Mouse (Mus musculus) MN1 (cell line): ENCODE data around the gene Bad.
"Not testable (repeated sequence)": the region's sequence is repeated elsewhere in the genome, so short reads cannot be mapped to it uniquely, and the experiment has no call there.

Source experiments
- DNase-seq: peaks from one replicate; pipeline ENCODE4 v3.0.0-alpha.2; 2016; ENCODE audit warnings: low spot score

Bad gene

DNA sequence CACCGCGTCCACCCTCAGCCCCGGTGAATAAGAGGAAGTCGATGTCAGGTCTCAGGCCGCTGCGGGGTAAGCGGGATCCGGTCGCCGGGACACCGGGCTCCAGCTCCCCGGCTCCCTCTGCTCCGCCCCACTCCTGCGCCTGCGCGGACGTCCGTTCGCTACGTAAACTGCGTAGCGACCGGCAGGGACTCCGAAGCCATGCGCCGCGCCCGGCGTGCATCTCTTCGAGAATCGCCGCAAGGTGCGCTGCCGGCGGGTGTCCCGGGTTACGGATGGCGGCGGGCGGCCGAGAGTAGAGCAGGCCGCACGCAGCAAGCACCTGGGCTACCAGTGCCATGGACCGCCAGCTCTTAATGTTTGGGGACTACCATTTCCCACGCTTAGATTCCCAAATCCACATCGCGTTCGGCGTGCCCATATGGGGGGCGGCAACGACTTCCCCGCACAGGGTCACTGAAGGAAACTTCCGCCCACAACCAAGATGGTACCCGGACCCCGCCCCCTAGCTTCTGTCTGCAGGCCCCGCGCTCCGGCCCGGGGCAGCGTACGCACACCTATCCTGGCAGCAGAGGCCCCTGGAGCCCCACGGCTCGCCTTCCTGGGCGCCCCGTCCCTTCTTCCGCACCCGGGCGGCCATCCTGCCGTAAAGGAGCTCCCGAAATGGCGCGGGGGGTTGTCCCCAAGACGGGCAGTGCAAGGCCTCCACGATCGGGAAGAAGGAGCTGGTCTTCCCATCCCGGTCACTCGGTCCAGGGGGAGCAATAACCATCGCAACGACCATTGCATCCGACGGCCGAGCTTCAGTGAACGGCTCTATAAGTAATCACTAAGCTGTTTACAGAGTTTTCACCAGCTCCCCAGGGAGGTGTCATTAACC, at the start of gene Bad:
TSS of gene Bad (plus strand) at position 490 of the 877 bp plus-strand sequence.
- peak; percentile 89 for DNase-seq

GRCm38 (mm10) chr19:6892512-6892911, 49.1 kb upstream of the Bad start:
- DNase-seq, result no peak

GRCm38 (mm10) chr19:6893731-6894451, 47.8 kb upstream of the Bad start:
- no peak for DNase-seq

DNA sequence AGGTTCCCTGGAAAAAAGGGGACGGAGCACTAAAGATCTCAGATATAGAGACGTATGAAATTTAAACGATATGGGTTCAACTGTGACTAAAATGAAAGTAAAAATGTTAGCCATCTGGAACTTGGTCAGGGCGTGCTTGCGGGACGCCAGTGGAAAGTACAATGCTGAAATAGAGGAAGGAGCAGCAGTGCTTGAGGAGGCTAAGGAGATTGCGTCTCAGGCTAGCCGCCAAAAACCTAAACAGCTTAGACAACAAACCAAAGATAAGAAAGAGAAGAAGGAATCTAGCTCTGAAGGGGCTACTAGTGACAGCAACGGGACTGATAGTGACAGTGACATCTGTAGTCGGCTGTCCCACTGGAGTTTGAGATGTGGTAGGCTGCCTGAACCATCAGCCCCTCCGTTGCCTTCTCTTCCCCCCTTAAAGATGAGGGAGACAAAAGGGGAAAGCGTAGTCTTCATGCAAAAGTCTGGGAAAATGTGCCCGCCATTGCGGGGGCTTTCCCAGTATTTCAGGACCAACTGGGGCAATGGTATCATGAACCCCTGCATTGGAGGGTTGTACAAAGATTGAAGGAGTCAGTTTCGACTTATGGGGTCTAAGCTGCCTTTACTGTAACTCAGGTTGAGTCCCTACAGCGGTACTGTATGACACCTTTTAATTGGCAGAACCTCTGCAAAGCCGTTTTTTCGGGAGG, 45.9 kb upstream of the Bad start:
- not testable (repeated sequence) for DNase-seq

DNA sequence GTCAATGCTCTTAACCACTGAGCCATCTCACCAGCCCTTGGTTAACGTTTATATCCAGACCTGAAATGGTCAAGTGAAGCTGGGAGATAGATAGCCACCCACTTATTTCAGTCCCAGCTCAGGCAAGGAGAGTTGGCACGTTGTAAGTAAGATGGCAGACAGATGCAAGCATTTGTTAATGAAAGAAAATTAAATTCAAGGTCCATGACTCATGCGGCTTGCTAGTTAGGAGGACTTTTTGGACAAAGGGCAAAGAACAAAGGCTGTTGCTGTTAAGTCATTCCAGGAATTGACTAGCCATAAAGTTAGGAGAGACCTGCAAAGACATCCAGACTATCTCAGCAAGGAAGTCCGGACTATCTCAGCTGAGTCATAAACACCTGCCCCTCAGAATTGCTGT, 42.0 kb upstream of the Bad start:
- no peak for DNase-seq

DNA sequence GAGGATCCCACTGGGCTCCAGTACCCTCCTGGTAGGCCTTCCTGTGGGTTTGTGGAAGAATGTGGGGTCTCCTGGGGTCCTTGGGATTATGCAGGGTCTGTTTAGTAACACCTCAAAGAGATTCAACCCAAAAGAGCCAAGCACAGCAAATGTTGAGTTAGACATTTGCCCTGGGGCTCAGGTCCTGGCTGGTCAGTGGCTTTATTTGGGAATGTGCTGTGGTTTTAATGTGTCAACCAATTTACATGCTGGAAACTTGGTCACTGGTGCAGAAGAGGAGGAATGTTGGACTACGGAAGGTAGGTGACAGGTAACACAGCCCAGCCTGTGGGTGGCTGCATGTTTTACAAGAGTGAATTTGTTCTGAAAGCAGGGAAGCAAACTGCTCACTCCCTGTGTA, 38.6 kb upstream of the Bad start:
- no peak for DNase-seq

DNA sequence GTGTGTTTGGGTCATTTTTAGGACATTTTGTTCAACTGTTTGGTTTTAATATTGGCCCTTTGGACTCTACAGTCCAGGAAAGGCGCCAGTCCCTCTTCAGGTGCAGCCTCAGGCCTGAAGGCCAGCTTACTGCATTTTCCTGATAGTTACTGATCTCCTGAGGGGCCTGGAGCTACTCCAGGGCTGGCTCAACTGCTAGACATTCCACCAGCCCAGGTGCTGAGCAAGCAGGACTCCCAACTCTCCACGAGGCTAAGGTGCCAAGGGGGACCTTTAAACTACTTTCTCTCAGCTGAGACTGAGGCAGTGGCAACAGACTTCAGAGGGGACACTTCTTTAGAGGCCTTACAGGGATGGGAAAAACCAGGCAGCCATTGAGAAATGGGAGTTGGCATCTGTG, 36.8 kb upstream of the Bad start:
- DNase-seq, result no peak

- DNase-seq, result no peak
Observed at GRCm38 (mm10) chr19:6905498-6906159, 36.0 kb upstream of the Bad start.

GRCm38 (mm10) chr19:6906199-6906598, 35.5 kb upstream of the Bad start:
- no peak for DNase-seq

DNA sequence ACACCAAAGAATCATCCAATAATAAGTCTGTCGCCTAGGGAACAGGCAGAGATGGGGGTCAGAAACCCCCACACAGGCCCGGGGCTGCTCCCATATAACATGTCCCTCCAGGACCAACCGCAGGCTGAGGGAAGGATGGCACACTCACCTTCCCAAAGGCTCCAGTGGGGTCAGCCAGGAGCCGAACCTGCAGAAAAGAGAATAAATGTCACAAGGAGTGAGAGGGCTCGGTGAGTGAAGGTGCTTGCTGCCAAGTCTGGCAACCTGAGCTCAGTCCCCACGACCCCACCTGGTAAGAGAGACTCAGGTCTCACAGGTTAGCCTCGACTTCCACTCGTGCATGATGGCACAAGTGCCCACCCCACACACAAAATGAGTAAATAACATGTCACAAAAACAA, 34.6 kb upstream of the Bad start:
- DNase-seq, result no peak

- DNase-seq, result no peak
Observed at GRCm38 (mm10) chr19:6907811-6908540, 33.7 kb upstream of the Bad start.

GRCm38 (mm10) chr19:6909021-6909420, 32.6 kb upstream of the Bad start:
- DNase-seq, result no peak

DNA sequence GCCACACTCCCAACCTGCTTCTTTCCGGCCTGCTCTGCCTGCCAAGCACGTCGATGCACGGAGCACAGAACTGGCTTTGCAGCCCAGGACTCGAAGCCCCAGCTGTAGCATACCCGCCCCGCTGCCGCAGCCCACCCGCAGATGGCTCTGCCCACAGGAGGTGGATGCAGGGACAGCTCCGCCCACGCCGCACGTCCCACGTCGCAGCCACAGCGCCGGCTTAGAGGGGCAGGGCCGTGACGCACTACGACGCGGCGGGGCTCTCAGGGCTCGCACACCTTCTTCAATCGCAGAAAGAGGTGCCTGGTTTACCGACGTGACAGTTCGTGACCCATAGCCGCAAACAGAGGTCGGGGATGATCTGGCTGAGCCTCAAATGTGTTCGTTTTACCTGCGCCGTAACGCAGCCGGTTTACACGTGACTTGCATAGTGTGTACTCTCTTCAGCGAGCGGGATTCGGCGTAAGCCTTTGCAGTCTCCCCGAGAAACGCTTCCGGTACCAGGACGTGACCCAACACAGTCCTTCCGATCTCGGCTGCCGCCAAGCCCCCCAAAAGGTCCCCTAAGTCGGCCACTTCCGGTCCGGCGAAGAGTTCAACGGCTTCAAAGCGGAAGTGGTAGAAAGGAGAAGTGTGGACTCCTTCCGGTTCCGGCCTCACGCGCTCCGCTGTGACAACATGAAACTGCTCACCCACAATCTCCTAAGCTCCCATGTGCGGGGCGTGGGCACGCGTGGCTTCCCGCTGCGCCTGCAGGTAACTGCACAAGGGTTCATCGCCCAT, 32.0 kb upstream of the Bad start, which contains the start of the genes Trmt112 and Prdx5:
TSS of gene Trmt112 (plus strand) at position 192 of the 783 bp plus-strand sequence.
TSS of gene Prdx5 (minus strand) at position 600 of the 783 bp plus-strand sequence.
- DNase-seq, result peak; percentile 86

DNA sequence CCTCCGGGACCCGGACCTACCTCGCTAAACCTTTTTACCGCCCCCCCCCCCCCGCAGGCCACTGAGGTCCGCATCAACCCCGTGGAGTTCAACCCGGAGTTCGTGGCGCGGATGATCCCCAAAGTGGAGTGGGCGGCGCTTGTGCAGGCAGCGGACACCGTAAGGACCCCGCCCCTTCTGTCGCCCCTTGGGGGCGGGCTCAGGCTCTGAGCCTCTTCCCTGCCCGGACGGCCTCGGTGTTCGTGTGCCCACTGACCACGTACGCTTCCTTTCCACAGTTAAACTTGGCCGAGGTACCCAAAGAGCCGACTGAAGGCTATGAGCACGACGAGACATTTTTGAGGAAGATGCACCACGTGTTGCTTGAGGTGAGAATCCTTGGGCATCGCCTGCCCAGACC, 31.4 kb upstream of the Bad start:
- DNase-seq, result peak; percentile 43

DNA sequence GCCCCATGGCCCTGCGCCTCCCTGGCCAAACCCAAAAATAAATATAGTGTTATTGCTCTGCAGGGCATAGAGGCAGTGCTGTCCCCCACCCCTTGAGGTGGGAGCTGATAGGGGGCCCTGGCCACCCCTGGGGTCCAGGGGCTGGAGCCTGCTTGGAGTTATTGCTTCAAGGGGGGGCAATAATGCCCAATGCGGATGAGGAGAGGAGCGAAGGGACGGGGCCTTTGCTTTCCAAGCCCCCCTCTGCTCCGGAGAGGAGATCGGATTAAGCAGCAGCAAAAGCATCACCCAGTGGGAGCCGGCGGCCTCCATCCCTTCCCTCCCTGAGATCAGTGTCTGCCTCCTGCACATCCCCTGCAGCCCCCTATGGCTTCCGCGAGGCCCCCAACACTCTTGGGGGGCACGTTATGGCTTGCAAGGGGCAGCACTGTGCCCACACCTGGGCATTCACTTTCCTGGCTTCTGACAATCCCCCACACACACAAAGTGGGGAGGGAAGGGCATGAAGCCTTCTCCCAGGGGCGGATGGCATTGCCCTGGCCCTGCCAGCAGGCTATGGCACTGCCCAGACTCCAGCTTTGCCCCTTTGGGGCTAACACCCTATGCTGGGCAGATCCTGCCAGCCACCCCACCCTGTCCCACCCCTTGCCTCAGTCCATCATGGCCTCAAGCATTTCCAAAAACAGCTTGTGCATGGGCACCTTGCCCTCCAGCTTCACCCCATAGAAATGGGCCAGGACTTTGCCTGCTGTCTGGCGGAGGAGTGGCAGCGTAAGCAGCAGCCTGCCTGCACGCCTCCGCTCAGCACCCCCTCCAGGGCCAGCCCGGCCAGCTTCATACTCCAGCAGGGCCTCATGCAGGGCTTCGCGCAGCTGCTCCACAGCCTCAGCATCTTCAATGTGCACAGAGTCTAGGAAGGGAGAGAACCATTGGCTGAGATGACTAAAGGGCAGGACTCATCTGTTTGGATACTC, 30.3 kb upstream of the Bad start:
- DNase-seq, result no peak

GRCm38 (mm10) chr19:6912205-6912970, 29.3 kb upstream of the Bad start:
- no peak for DNase-seq

DNA sequence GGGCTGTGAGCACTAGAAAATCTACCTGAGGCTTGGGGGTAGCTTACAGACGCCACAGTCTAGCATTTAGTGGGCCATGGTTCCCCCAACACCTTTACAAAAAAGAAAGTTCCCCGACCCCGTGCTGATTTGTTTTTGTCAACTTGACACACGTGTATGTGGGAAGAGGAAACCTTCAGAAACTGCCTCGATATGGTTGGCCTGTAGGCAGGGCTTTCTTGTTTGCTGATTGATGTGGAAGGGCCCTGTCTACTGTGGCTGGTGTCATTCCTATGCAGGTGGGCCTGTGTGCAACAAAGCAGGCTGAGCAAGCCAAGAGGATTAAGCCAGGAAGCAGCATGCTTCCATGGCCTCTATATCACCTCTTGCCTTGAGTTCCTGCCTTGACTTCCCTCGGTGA, 28.6 kb upstream of the Bad start:
- no peak for DNase-seq

DNA sequence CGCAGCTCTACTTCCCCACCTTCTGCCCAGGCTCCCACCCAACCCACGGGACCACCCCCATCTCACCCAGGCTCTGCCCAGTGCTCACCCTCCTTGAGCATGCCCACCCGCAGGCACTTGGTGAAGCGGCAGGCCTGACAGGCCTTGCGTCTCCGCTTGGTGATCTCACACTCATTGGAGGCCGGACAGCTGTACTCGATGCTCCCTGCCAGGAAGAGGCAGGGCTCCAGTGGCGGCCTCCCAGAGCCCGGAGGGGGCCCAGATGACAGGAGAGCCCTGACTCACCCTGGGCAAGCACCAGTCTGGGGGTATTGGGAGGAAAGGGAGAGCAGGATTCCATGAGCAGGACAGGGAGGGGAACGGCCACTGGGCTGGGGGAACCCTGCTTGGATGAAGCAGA, 27.7 kb upstream of the Bad start:
- DNase-seq, result no peak

- no peak for DNase-seq
Observed at GRCm38 (mm10) chr19:6914540-6914939, 27.1 kb upstream of the Bad start.
